Mouse (Mus musculus): ENCODE data around the gene Ppp1r14b. TPM values are rescaled to one million over a fixed set of nuclear protein-coding genes. Genes with fewer than 3 reads are reported as not detected.

Ppp1r14b gene
- polyA plus RNA-seq, 1 experiment from 2014 or later: 265 TPM

GRCm38 (mm10) chr19:6969665-6970381, 4.9 kb upstream of the Ppp1r14b start:
- H3K4me2 ChIP-seq (replicated peaks): peak overlapping the region; percentile 53
- peaks cover 57% of the 10 kb centered on the region for H3K27me3 ChIP-seq
- H3K36me3 ChIP-seq: no peaks in the 10 kb centered on the region
- no peaks in the 10 kb centered on the region for H3K9me3 ChIP-seq
- ATAC-seq (ENCODE audit: low FRiP score, low read depth): 0 out of 2 replicates have a peak, but pooled peaks have one; percentile 25
- 1% methylated on average over 55 of the region's 55 CpGs for whole genome bisulfite sequencing
- H3K9ac ChIP-seq (replicated peaks): peak overlapping the region; percentile 31; the same call in 1 of the 2 replicates
- no peak overlapping the region for H3K27ac ChIP-seq (replicated peaks)
- peak overlapping the region; percentile 44 for H3K4me3 ChIP-seq
- peaks cover 28% of the 10 kb centered on the region for H3K4me1 ChIP-seq

GRCm38 (mm10) chr19:6970460-6971085, 4.2 kb upstream of the Ppp1r14b start:
- no peak for ATAC-seq (ENCODE audit: low FRiP score, low read depth)
- no peak overlapping the region for H3K9ac ChIP-seq (replicated peaks)
- peak overlapping the region; percentile 44 for H3K4me3 ChIP-seq
- H3K4me2 ChIP-seq (replicated peaks): peak overlapping the region; percentile 53; the same call in 1 of the 2 replicates
- 21% methylated on average over 11 of the region's 11 CpGs for WGBS
- no peak overlapping the region for H3K27ac ChIP-seq (replicated peaks)
- no peaks in the 10 kb centered on the region for H3K36me3 ChIP-seq
- peaks cover 28% of the 10 kb centered on the region for H3K4me1 ChIP-seq
- peaks cover 57% of the 10 kb centered on the region for H3K27me3 ChIP-seq
- no peaks in the 10 kb centered on the region for H3K9me3 ChIP-seq

- 0 out of 2 replicates have a peak, but pooled peaks cover 3% of the 10 kb centered on the region for H3K36me3 ChIP-seq
- H3K27me3 ChIP-seq: peaks cover 57% of the 10 kb centered on the region
- H3K4me2 ChIP-seq (replicated peaks): no peak overlapping the region
- no peak overlapping the region for H3K9ac ChIP-seq (replicated peaks)
- no peaks in the 10 kb centered on the region for H3K9me3 ChIP-seq
- H3K4me3 ChIP-seq: no peak overlapping the region
- H3K27ac ChIP-seq (replicated peaks): no peak overlapping the region
- no peak for ATAC-seq (ENCODE audit: low FRiP score, low read depth)
- peaks cover 37% of the 10 kb centered on the region for H3K4me1 ChIP-seq
- 51% methylated on average over 6 of the region's 6 CpGs for WGBS
These were observed 3.1 kb upstream of the Ppp1r14b start for GRCm38 (mm10) chr19:6971644-6972043.

- Histone ChIP-seq H3K9me3 (no peaks in the 10 kb centered on the region), H3K27me3 (peaks cover 57% of the 10 kb centered on the region), H3K27ac (replicated peaks) (no peak overlapping the region), H3K4me2 (replicated peaks) (no peak overlapping the region), H3K9ac (replicated peaks) (no peak overlapping the region), H3K36me3 (peaks cover 9% of the 10 kb centered on the region), H3K4me1 (peaks cover 43% of the 10 kb centered on the region), H3K4me3 (no peak overlapping the region)
- 81% methylated on average over 13 of the region's 13 CpGs for WGBS
- no peak for ATAC-seq (ENCODE audit: low FRiP score, low read depth)
These were observed 2.4 kb upstream of the Ppp1r14b start for GRCm38 (mm10) chr19:6972247-6972917.

- H3K9ac ChIP-seq (replicated peaks): peak overlapping the region; percentile 92
- ATAC-seq (ENCODE audit: low FRiP score, low read depth): no peak
- peak overlapping the region; percentile 78 for H3K4me3 ChIP-seq
- peak overlapping the region; percentile 95; the same call in 1 of the 2 replicates for H3K27ac ChIP-seq (replicated peaks)
- peaks cover 45% of the 10 kb centered on the region for H3K27me3 ChIP-seq
- peaks cover 19% of the 10 kb centered on the region for H3K36me3 ChIP-seq
- H3K4me2 ChIP-seq (replicated peaks): peak overlapping the region; percentile 94
- WGBS: 36% methylated on average over 11 of the region's 12 CpGs
- H3K9me3 ChIP-seq: no peaks in the 10 kb centered on the region
- peaks cover 56% of the 10 kb centered on the region for H3K4me1 ChIP-seq
These were observed 1.1 kb upstream of the Ppp1r14b start for GRCm38 (mm10) chr19:6973581-6974190.

GRCm38 (mm10) chr19:6975537-6976521, 1.1 kb downstream of the Ppp1r14b start, which contains the start of gene Plcb3:
Plcb3 (minus strand) TSS chr19:6976470.
- ATAC-seq (ENCODE audit: low FRiP score, low read depth): no peak
- Histone ChIP-seq H3K4me3 (peak within 1 kb of the TSS; percentile 78), H3K4me2 (replicated peaks) (peak within 1 kb of the TSS; percentile 94), H3K27ac (replicated peaks) (peak within 1 kb of the TSS; percentile 95), H3K27me3 (peaks cover 23% of the 10 kb centered on the region), H3K9ac (replicated peaks) (peak within 1 kb of the TSS; percentile 92), H3K36me3 (peaks cover 19% of the 10 kb centered on the region), H3K9me3 (no peaks in the 10 kb centered on the region), H3K4me1 (peaks cover 47% of the 10 kb centered on the region)
- WGBS: under 1% methylated on average over 16 of the region's 16 CpGs

GRCm38 (mm10) chr19:6977759-6978638, 3.2 kb downstream of the Ppp1r14b start:
- Histone ChIP-seq H3K27ac (replicated peaks) (peak overlapping the region; percentile 95), H3K27me3 (0 out of 2 replicates have a peak, but pooled peaks cover 2% of the 10 kb centered on the region), H3K36me3 (peaks cover 28% of the 10 kb centered on the region), H3K4me3 (peak overlapping the region; percentile 74), H3K9me3 (no peaks in the 10 kb centered on the region), H3K4me1 (peaks cover 51% of the 10 kb centered on the region), H3K4me2 (replicated peaks) (peak overlapping the region; percentile 74), H3K9ac (replicated peaks) (peak overlapping the region; percentile 68)
- ATAC-seq (ENCODE audit: low FRiP score, low read depth): no peak
- WGBS: 85% methylated on average over 13 of the region's 13 CpGs

- Histone ChIP-seq H3K36me3 (peaks cover 32% of the 10 kb centered on the region), H3K4me2 (replicated peaks) (peak overlapping the region; percentile 74), H3K9ac (replicated peaks) (peak overlapping the region; percentile 68), H3K27me3 (no peaks in the 10 kb centered on the region), H3K4me3 (peak overlapping the region; percentile 74), H3K9me3 (no peaks in the 10 kb centered on the region), H3K4me1 (peaks cover 48% of the 10 kb centered on the region), H3K27ac (replicated peaks) (peak overlapping the region; percentile 95)
- 45% methylated on average over 3 of the region's 3 CpGs for WGBS
- no peak for ATAC-seq (ENCODE audit: low FRiP score, low read depth)
These were observed 3.8 kb downstream of the Ppp1r14b start for GRCm38 (mm10) chr19:6978639-6978974.

GRCm38 (mm10) chr19:6979001-6979479, 4.3 kb downstream of the Ppp1r14b start:
- 13% methylated on average over 11 of the region's 11 CpGs for WGBS
- Histone ChIP-seq H3K27me3 (no peaks in the 10 kb centered on the region), H3K27ac (replicated peaks) (peak overlapping the region; percentile 95), H3K4me3 (peak overlapping the region; percentile 74), H3K9ac (replicated peaks) (peak overlapping the region; percentile 68), H3K4me2 (replicated peaks) (peak overlapping the region; percentile 74), H3K36me3 (peaks cover 36% of the 10 kb centered on the region), H3K9me3 (no peaks in the 10 kb centered on the region), H3K4me1 (peaks cover 47% of the 10 kb centered on the region)
- no peak for ATAC-seq (ENCODE audit: low FRiP score, low read depth)
